Mouse (Mus musculus) cerebellum, adult 2 months (tissue): Measurements from ENCODE around the gene Sh3gl2. TPM values are rescaled to one million over a fixed set of nuclear protein-coding genes. Genes with fewer than 3 reads are reported as not detected.

Source experiments
- DNase-seq, 2 experiments: peaks; one replicate each; pipeline ENCODE4 v3.0.0; 2021
- H3K27ac ChIP-seq: fragments of 200-500 bp; 2 replicates; pipeline ENCODE4 v1.5.1; 2012; ENCODE audit warnings: low read length, control low read depth, inconsistent platforms; ENCODE audit not compliant: insufficient read depth
- H3K27me3 ChIP-seq: fragments of 200-500 bp; 2 replicates; pipeline ENCODE4 v1.6.1; 2012; ENCODE audit warnings: inconsistent platforms, mild to moderate bottlenecking, low read length, moderate library complexity; ENCODE audit not compliant: control insufficient read depth, insufficient read depth
- H3K4me1 ChIP-seq: fragments of 200-500 bp; 2 replicates; pipeline ENCODE4 v1.6.1; 2011; ENCODE audit warnings: low read length; ENCODE audit not compliant: control insufficient read depth, insufficient read depth
- H3K4me3 ChIP-seq: fragments of 200-500 bp; replicated peaks from 2 replicates; pipeline ENCODE3; 2011; ENCODE audit warnings: mild to moderate bottlenecking, low read depth, low read length, control low read depth; ENCODE audit not compliant: insufficient read depth
- CTCF ChIP-seq: fragments of 200-500 bp; IDR thresholded peaks from 2 replicates; pipeline ENCODE4 v1.5.1; 2011; ENCODE audit warnings: low read depth, mild to moderate bottlenecking, control low read depth, low read length, moderate library complexity, borderline replicate concordance; ENCODE audit not compliant: insufficient read depth
- POLR2A ChIP-seq: fragments of 200-500 bp; IDR thresholded peaks from 2 replicates; pipeline ENCODE4 v1.6.1; 2011; ENCODE audit warnings: low read length, control low read depth, borderline replicate concordance; ENCODE audit not compliant: insufficient read depth
- WGBS: fragments of 180-500 bp; shearing (Covaris S2); methylation state at CpG from one replicate; pipeline ENCODE4 v1.1.7; 2018; 5-methylcytosine and 5-hydroxymethylcytosine counted together
- polyA plus RNA-seq: library from polyadenylated mRNA; depleted of rRNA; stranded (reverse); fragments of >200 nt; gene quantifications from 2 replicates; pipeline ENCODE4 v1.2.3, GENCODE M21; 2012

The Sh3gl2 gene
- polyA plus RNA-seq, 1 experiment = 369 TPM

DNA sequence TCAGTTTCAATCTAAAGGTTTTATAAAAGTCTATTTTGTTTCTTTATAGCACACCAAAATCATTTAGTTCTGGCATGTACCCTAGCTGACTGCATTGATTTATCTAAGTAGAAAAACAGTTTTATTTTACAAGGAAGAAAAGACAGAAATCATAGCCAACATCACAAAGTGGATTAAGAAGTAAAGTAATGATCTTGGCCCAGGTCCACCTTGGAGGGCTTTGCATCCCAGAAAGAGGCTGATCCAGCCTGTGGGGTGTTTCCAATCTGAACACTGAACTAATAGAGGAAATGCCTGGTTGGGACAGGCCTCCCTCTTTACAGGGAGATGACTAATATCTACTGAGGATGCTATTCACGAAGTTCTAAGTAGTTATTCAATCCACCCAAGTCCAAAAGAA, 472.7 kb downstream of the Sh3gl2 start:
- H3K27me3 ChIP-seq = no peaks in the 10 kb centered on the region
- H3K4me1 ChIP-seq = no peaks in the 10 kb centered on the region
- TF ChIP-seq POLR2A = no peak
- TF ChIP-seq CTCF = no peak
- H3K4me3 ChIP-seq = no peak overlapping the region
- DNase-seq = no peak
- no peak overlapping the region for H3K27ac ChIP-seq
- 47% methylated on average over 1 of the region's 1 CpGs for WGBS

DNA sequence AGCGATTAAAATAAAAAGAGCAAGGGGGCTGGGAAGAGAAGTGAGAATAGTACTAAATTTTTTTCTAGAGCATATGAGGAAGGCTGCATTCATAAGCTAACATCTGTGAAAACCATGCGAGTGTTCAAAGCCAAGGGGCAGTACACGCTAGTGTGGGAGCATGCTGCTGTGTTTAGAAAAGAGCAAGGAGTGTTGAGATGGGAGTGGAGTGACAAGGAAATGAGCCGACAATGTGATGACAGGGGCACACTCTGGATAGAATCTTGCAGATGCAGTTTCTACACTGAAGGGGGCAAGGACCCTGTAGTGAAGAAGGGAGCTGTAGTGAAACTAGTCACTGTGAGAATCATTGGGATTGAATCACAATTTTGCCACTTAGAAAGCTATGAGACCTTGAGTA, 481.2 kb downstream of the Sh3gl2 start:
- WGBS = 84% methylated on average over 4 of the region's 4 CpGs
- no peak overlapping the region for H3K4me3 ChIP-seq
- H3K27me3 ChIP-seq = no peaks in the 10 kb centered on the region
- H3K4me1 ChIP-seq = no peaks in the 10 kb centered on the region
- DNase-seq = no peak
- TF ChIP-seq POLR2A (no peak), CTCF (no peak)
- H3K27ac ChIP-seq = no peak overlapping the region
